Mouse (Mus musculus) left cerebral cortex, adult 11 months (tissue): Measurements from ENCODE around the gene Gm20877.
"Not testable (repeated sequence)": the region's sequence is repeated elsewhere in the genome, so short reads cannot be mapped to it uniquely, and the experiment has no call there.

Experiments
- DNase-seq: peaks from one replicate; pipeline ENCODE4 v3.0.0; 2022; ENCODE audit warnings: low spot score

Gene Gm20877

DNA sequence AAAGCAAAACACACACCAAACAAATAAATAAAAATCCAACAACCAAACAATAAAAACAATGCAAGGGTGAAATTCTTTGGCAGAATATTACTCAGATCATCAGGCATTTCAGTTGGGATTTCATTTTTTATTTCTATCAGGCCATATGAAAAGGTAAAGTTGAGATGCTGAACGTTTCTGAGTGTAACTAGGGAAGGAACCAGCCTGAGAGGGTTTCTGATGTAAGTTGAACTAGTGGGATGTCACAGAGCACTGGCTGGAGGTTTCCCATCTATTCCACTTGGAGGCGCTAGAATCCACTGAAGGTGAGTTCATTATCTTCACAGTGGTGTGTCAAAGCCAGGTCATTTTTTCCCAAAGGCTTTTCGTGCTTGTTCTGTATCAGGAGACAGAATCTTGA lies at the start of gene Gm20877:
Gene Gm20877, plus strand, starts transcription at position 301 of the 400 bp plus-strand sequence.
- DNase-seq = not testable (repeated sequence)
